ENCODE assay signal across 9 mouse cellular contexts in the genomic region with DNA sequence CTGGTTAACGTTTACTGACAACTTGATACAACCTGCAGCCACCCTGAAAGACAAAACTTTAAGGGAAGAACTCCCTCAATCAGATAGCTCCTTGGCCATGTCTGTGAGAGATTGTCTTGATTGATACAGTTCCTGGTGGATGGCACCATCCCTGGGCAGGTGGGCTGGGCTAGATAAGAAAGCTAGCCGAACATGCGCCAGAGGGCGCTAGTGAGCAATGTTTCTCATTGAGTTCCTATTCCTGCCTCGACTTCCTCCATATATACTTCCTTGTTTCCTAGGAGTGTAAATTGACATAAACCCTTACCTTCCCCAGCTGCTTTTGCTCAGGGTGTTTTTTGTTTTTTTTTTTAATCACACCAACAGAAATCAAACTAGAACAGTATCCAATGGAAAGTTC. TPM values are rescaled to one million over a fixed set of nuclear protein-coding genes. Genes with fewer than 3 reads are reported as not detected.
DNase-seq lines count a peak whose midpoint lies in the region; ATAC-seq and TF ChIP-seq lines count a peak whose summit lies in the region.
"Had no signal": no experiment of that assay in that cellular context is flagged by ENCODE, and none has a peak within 500 bp of the region (broad histone marks: within the 10 kb centered on the region; RNA-seq: fewer than 3 reads in every experiment).

No protein-coding gene starts in this region.

- H3K9me3 ChIP-seq in forebrain, embryonic 11.5 days (ENCODE audit: control insufficient read depth, low read length): no peaks in the 10 kb centered on the region
- H3K9me3 ChIP-seq in forebrain, embryonic 12.5 days: no peaks in the 10 kb centered on the region
- H3K9me3 ChIP-seq: neural tube, embryonic 12.5 days had no signal

- no peak for ATAC-seq in forebrain, embryonic 11.5 days (replicated peaks; ENCODE audit: low FRiP score)
- no peak for ATAC-seq in forebrain, embryonic 12.5 days (ENCODE audit: low FRiP score)

- no peaks in the 10 kb centered on the region for H3K27me3 ChIP-seq in forebrain, embryonic 11.5 days (ENCODE audit: control insufficient read depth, insufficient read depth, low read length)
- no peaks in the 10 kb centered on the region for H3K27me3 ChIP-seq in forebrain, embryonic 12.5 days
- H3K27me3 ChIP-seq: neural tube, embryonic 12.5 days had no signal

- no peak overlapping the region for H3K9ac ChIP-seq in forebrain, embryonic 11.5 days (ENCODE audit: low read length)
- H3K9ac ChIP-seq in forebrain, embryonic 12.5 days: no peak overlapping the region
- H3K9ac ChIP-seq: neural tube, embryonic 12.5 days had no signal

- H3K27ac ChIP-seq in forebrain, embryonic 11.5 days (ENCODE audit: low read depth, low read length): no peak overlapping the region
- no peak overlapping the region for H3K27ac ChIP-seq in forebrain, embryonic 12.5 days
- H3K27ac ChIP-seq in cortical plate, adult 2 months (ENCODE audit: insufficient read depth, low read length): no peak overlapping the region
- H3K27ac ChIP-seq: neural tube, embryonic 12.5 days had no signal

- TF ChIP-seq POLR2A in cortical plate, adult 2 months (IDR thresholded peaks at IDR 0.05; ENCODE audit: extremely low read depth, insufficient read depth, low read length): no peak

- H3K4me2 ChIP-seq in forebrain, embryonic 11.5 days (ENCODE audit: low read depth, low read length, severe bottlenecking): no peak overlapping the region
- H3K4me2 ChIP-seq in forebrain, embryonic 12.5 days: no peak overlapping the region
- H3K4me2 ChIP-seq: neural tube, embryonic 12.5 days had no signal

- no peak overlapping the region for H3K4me3 ChIP-seq in forebrain, embryonic 11.5 days (ENCODE audit: low read depth, low read length)
- H3K4me3 ChIP-seq in forebrain, embryonic 12.5 days (replicated peaks): no peak overlapping the region
- no peak overlapping the region for H3K4me3 ChIP-seq in cortical plate, adult 2 months (ENCODE audit: insufficient read depth, low read length)
- H3K4me3 ChIP-seq: neural tube, embryonic 12.5 days had no signal

- peak; percentile 70 for DNase-seq in forebrain, embryonic 11.5 days (ENCODE audit: low spot score)
- peak; percentile 48 for DNase-seq in right cerebral cortex, postnatal 14 days
- no peak for DNase-seq in right cerebral cortex, adult 18-20 months
- peak; percentile 28 to 68 for DNase-seq in layer of hippocampus, postnatal 25 days (ENCODE audit: extremely low spot score in 1 of 2, low spot score in 1 of 2)
- DNase-seq in retina, embryonic 14.5 days (ENCODE audit: low spot score): peak; percentile 75
- DNase-seq in yolk sac, embryonic 10.5 days (ENCODE audit: low spot score): no peak

- no peaks in the 10 kb centered on the region for H3K36me3 ChIP-seq in forebrain, embryonic 11.5 days (ENCODE audit: control insufficient read depth, insufficient read depth, low read length)
- H3K36me3 ChIP-seq in forebrain, embryonic 12.5 days (replicated peaks): no peaks in the 10 kb centered on the region
- H3K36me3 ChIP-seq: neural tube, embryonic 12.5 days had no signal

- 32% methylated on average over 5 of the region's 5 CpGs for WGBS in forebrain, embryonic 11.5 days
- 34% methylated on average over 5 of the region's 5 CpGs for WGBS in forebrain, embryonic 12.5 days

- TF ChIP-seq CTCF in cortical plate, adult 2 months (IDR thresholded peaks at IDR 0.05; ENCODE audit: extremely low read depth, insufficient read depth, low read length): peak; percentile 55

- H3K4me1 ChIP-seq in forebrain, embryonic 11.5 days (replicated peaks; ENCODE audit: control insufficient read depth, insufficient read depth, low read length): no peaks in the 10 kb centered on the region
- H3K4me1 ChIP-seq in forebrain, embryonic 12.5 days: peaks cover 4% of the 10 kb centered on the region; the same call in 1 of the 2 replicates
- H3K4me1 ChIP-seq in cortical plate, adult 2 months (ENCODE audit: control insufficient read depth, insufficient read depth, low read length): no peaks in the 10 kb centered on the region
- H3K4me1 ChIP-seq: neural tube, embryonic 12.5 days had no signal

RNA-seq across cellular contexts. Expression of gene Lclat1, which starts 11.3 kb away (rescaled TPM):
- 15.2 and 15.9 TPM in 2 replicates for polyA plus RNA-seq in forebrain, embryonic 11.5 days (2014; fragmentation: Nextera tagmentation; extraction: Ambion mirVana)
- polyA plus RNA-seq in forebrain, embryonic 12.5 days (2016; fragmentation: Nextera tagmentation; extraction: Ambion mirVana): 9.8 and 10.8 TPM in 2 replicates
- polyA plus RNA-seq in cortical plate, adult 2 months (2012; rRNA removed): 19.6 and 21.1 TPM in 2 replicates
- 10 to 100 TPM; 29.9 to 33.2 TPM for total RNA-seq in layer of hippocampus, postnatal 25 days (2021)

Comparison
In these comparisons a context has a peak if more than half of its experiments do, and no peak if none do; other contexts are left out.
1. DNase-seq: peak in forebrain, embryonic 11.5 days (single experiment), right cerebral cortex, postnatal 14 days (single experiment), layer of hippocampus, postnatal 25 days (2 of 2) and retina, embryonic 14.5 days (single experiment); none in right cerebral cortex, adult 18-20 months (single experiment) and yolk sac, embryonic 10.5 days (single experiment).